Mouse (Mus musculus) embryo, embryonic 11 days (tissue): ENCODE data around the gene Zfp296.
"Not testable (repeated sequence)": the region's sequence is repeated elsewhere in the genome, so short reads cannot be mapped to it uniquely, and the experiment has no call there.

Experiments used
- DNase-seq: peaks from one replicate; pipeline ENCODE4 v3.0.0-alpha.2; 2015

The Zfp296 gene

GRCm38 (mm10) chr7:19562643-19563410 lies 14.3 kb upstream of the Zfp296 start, which contains the start of gene Ppp1r37:
Gene Ppp1r37, minus strand, starts transcription at chr7:19563076.
- DNase-seq = peak; percentile 71

GRCm38 (mm10) chr7:19563884-19564283 lies 13.2 kb upstream of the Zfp296 start:
- DNase-seq = no peak

- DNase-seq = no peak
These were observed 12.6 kb upstream of the Zfp296 start for GRCm38 (mm10) chr7:19564455-19564854.

GRCm38 (mm10) chr7:19565803-19566202 lies 11.3 kb upstream of the Zfp296 start:
- no peak for DNase-seq

- no peak for DNase-seq
These were observed 9.7 kb upstream of the Zfp296 start for GRCm38 (mm10) chr7:19567426-19567825.

GRCm38 (mm10) chr7:19569647-19570046 lies 7.4 kb upstream of the Zfp296 start:
- DNase-seq = no peak

- DNase-seq = peak; percentile 88
These were observed 3.9 kb upstream of the Zfp296 start for GRCm38 (mm10) chr7:19572926-19573775.

GRCm38 (mm10) chr7:19573776-19574140 lies 3.3 kb upstream of the Zfp296 start:
- no peak for DNase-seq

GRCm38 (mm10) chr7:19575559-19575958 lies 1.5 kb upstream of the Zfp296 start:
- no peak for DNase-seq

GRCm38 (mm10) chr7:19577877-19578414 lies 859 bp downstream of the Zfp296 start:
- DNase-seq = no peak

- no peak for DNase-seq
These were observed 1.3 kb downstream of the Zfp296 start for GRCm38 (mm10) chr7:19578436-19578835.

- no peak for DNase-seq
These were observed 2.7 kb downstream of the Zfp296 start for GRCm38 (mm10) chr7:19579751-19580150.

GRCm38 (mm10) chr7:19580634-19581033 lies 3.5 kb downstream of the Zfp296 start:
- no peak for DNase-seq

GRCm38 (mm10) chr7:19586269-19586668 lies 9.2 kb downstream of the Zfp296 start:
- no peak for DNase-seq

- peak; percentile 51 for DNase-seq
These were observed 12.1 kb downstream of the Zfp296 start for GRCm38 (mm10) chr7:19589207-19589606.

GRCm38 (mm10) chr7:19589917-19590316 lies 12.8 kb downstream of the Zfp296 start:
- DNase-seq = peak; percentile 87

GRCm38 (mm10) chr7:19593061-19593730 lies 16.1 kb downstream of the Zfp296 start:
- no peak for DNase-seq

GRCm38 (mm10) chr7:19600562-19600961 lies 23.5 kb downstream of the Zfp296 start:
- DNase-seq = no peak

- no peak for DNase-seq
These were observed 26.0 kb downstream of the Zfp296 start for GRCm38 (mm10) chr7:19603055-19603454.

GRCm38 (mm10) chr7:19603849-19604605 lies 26.9 kb downstream of the Zfp296 start, which contains the start of gene Clasrp:
Gene Clasrp, minus strand, starts transcription at chr7:19604486.
- peak; percentile 98 for DNase-seq

- DNase-seq = not testable (repeated sequence)
These were observed 27.6 kb downstream of the Zfp296 start for GRCm38 (mm10) chr7:19604606-19605214.

- DNase-seq = no peak
These were observed 30.2 kb downstream of the Zfp296 start for GRCm38 (mm10) chr7:19607291-19607690.
